In genomic region chr4:154424681-154425080, GRCm38 (mm10) we compare ENCODE assay signal across 12 mouse cellular contexts.
DNase-seq lines count a peak whose midpoint lies in the region; ATAC-seq and TF ChIP-seq lines count a peak whose summit lies in the region.
"Had no signal": no experiment of that assay in that cellular context is flagged by ENCODE, and none has a peak within 500 bp of the region (broad histone marks: within the 10 kb centered on the region; RNA-seq: fewer than 3 reads in every experiment).

No protein-coding gene starts in this region.

- no peak for TF ChIP-seq POLR2A in embryonic fibroblast, embryonic 13.5 days (IDR thresholded peaks at IDR 0.05; ENCODE audit: low read depth, low read length)
- TF ChIP-seq POLR2A in olfactory bulb, adult 2 months (IDR thresholded peaks at IDR 0.05; ENCODE audit: insufficient read depth, low read depth, low read length): no peak

- H3K36me3 ChIP-seq in heart, embryonic 13.5 days: no peaks in the 10 kb centered on the region
- H3K36me3 ChIP-seq: G1E had no signal

- peak overlapping the region; percentile 51 for H3K27ac ChIP-seq in embryonic fibroblast, embryonic 13.5 days (ENCODE audit: insufficient read depth, low read length)
- peak overlapping the region; percentile 69 for H3K27ac ChIP-seq in heart, embryonic 13.5 days (replicated peaks)
- peak overlapping the region; percentile 19; the same call in 1 of the 2 replicates for H3K27ac ChIP-seq in olfactory bulb, adult 2 months (ENCODE audit: insufficient read depth, low read depth, low read length)
- H3K27ac ChIP-seq: macrophage had no signal

- H3K27me3 ChIP-seq in heart, embryonic 13.5 days (replicated peaks): peaks cover 72% of the 10 kb centered on the region

- peak; percentile 47 to 56 for DNase-seq in right cerebral cortex, postnatal 10 days (ENCODE audit: low spot score in 2 of 2)
- DNase-seq in right cerebral cortex, postnatal 4 days: no peak
- DNase-seq in layer of hippocampus, postnatal 25 days (ENCODE audit: extremely low spot score in 1 of 2, low spot score in 1 of 2): no peak
- no peak for DNase-seq in thymus, postnatal 0 days (ENCODE audit: low spot score)
- DNase-seq: cerebellum, postnatal 36 days; kidney, adult 8-10 months; thymus, postnatal 25 days had no signal

- H3K4me3 ChIP-seq in embryonic fibroblast, embryonic 13.5 days (ENCODE audit: insufficient read depth, low read length): no peak overlapping the region
- no peak overlapping the region for H3K4me3 ChIP-seq in heart, embryonic 13.5 days
- no peak overlapping the region for H3K4me3 ChIP-seq in olfactory bulb, adult 2 months (ENCODE audit: insufficient read depth, low read depth, low read length)

- H3K4me1 ChIP-seq in embryonic fibroblast, embryonic 13.5 days (ENCODE audit: control insufficient read depth, insufficient read depth, low read length): peaks cover 22% of the 10 kb centered on the region
- peaks cover 53% of the 10 kb centered on the region for H3K4me1 ChIP-seq in heart, embryonic 13.5 days
- H3K4me1 ChIP-seq in olfactory bulb, adult 2 months (ENCODE audit: control insufficient read depth, insufficient read depth, low read length): peaks cover 44% of the 10 kb centered on the region

- ATAC-seq in heart, embryonic 13.5 days (ENCODE audit: extremely low read depth, insufficient number of reproducible peaks, low FRiP score, low TSS enrichment): no peak

- no peak overlapping the region for H3K4me2 ChIP-seq in heart, embryonic 13.5 days

- no peaks in the 10 kb centered on the region for H3K9me3 ChIP-seq in heart, embryonic 13.5 days

- 28% methylated on average over 11 of the region's 11 CpGs for WGBS in heart, embryonic 13.5 days
- 26% methylated on average over 11 of the region's 11 CpGs for WGBS in olfactory bulb, adult 2 months

- peak overlapping the region; percentile 69 for H3K9ac ChIP-seq in heart, embryonic 13.5 days

- TF ChIP-seq CTCF in embryonic fibroblast, embryonic 13.5 days (IDR thresholded peaks at IDR 0.05; ENCODE audit: borderline replicate concordance, insufficient read depth, low read length): no peak
- no peak for TF ChIP-seq CTCF in olfactory bulb, adult 2 months (IDR thresholded peaks at IDR 0.05; ENCODE audit: insufficient read depth, low read depth, low read length)

Comparison
In these comparisons a context has a peak if more than half of its experiments do, and no peak if none do; other contexts are left out.
1. DNase-seq: peak in right cerebral cortex, postnatal 10 days (2 of 2); none in right cerebral cortex, postnatal 4 days (single experiment), layer of hippocampus, postnatal 25 days (0 of 2) and thymus, postnatal 0 days (single experiment).
2. H3K27ac ChIP-seq: peak in every context shown above with its lines; median percentile 69 in heart, embryonic 13.5 days; 51 in embryonic fibroblast, embryonic 13.5 days; 19 in olfactory bulb, adult 2 months.